Mouse (Mus musculus): ENCODE results near the gene Pnrc2. TPM values are rescaled to one million over a fixed set of nuclear protein-coding genes. Genes with fewer than 3 reads are reported as not detected.

Gene Pnrc2
- 102 and 106 TPM in 2 replicates for polyA plus RNA-seq (2015; fragmentation: Nextera tagmentation; extraction: Ambion mirVana)

DNA sequence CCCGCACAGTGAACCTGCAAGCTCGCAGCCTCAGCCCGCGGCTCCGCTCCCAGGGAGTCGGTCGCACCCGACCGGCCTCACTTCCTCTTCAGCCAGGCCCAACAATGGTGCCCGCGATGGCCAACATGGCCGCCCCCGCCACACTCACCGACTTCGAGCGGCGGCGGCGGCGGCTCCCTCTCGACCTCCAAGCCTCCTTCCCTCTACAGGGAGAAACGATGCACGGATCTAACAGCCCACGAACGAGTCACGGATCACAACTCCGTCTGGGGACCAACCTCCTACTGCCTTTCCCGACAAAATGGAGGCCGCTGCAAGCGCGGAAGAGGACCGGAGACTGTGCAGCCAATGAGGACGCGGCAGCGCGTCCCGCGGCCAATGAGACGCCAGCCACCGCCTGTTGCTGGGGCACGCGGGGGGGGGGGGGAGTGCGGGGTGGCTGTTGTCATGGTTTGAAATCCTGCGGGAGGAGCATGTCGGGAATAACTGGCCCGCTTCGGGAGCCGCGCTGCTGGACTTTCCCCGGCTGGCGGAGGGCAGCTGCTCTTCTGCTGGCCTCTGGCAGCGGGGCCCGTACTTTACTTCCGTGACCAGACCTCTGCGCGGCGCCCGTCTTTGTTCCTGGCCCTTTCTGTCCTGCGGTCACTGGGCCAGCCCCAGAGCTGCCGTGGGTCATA lies at the start of gene Pnrc2:
Gene Pnrc2 (minus strand): TSS at position 325 of the 677 bp plus-strand sequence.

DNA sequence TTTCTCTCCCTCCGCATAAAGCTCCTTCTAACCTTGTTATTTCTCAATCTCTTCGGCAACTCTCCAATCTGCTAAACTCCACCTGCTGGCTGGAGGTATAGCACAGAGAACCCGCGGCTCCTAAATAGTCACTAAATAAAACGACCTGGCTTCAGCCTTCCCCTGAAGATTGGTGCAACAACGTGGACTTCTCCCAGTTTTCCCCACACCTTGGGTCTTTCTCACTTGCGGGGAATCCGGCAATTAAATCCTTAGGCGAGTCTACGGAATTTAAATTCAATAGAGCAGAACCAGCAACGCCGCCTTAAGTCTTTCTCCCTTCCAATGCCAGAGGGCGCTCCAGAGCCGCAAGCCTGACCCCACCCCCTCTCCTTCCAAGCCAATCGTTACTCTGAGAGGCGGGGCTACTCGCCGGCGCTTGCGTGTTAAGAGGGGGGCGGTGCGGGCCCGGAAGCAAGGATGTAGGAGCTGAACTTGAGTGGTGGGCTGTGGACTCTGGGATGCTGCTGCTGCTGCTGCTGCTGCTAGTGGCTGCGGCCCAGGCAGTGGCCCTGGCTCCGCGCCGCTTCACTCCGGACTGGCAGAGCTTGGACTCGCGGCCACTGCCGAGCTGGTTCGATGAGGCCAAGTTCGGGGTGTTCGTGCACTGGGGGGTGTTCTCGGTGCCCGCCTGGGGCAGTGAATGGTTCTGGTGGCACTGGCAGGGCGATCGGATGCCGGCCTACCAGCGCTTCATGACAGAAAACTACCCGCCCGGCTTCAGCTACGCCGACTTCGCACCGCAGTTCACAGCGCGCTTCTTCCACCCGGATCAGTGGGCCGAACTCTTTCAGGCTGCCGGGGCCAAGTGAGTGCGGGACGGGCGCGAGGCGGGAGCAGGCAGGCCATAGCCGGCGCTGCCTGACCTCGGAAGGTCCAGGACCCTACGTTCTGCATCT lies 46.9 kb upstream of the Pnrc2 start, which contains the start of gene Fuca1:
Gene Fuca1 (plus strand): TSS at position 432 of the 938 bp plus-strand sequence.

DNA sequence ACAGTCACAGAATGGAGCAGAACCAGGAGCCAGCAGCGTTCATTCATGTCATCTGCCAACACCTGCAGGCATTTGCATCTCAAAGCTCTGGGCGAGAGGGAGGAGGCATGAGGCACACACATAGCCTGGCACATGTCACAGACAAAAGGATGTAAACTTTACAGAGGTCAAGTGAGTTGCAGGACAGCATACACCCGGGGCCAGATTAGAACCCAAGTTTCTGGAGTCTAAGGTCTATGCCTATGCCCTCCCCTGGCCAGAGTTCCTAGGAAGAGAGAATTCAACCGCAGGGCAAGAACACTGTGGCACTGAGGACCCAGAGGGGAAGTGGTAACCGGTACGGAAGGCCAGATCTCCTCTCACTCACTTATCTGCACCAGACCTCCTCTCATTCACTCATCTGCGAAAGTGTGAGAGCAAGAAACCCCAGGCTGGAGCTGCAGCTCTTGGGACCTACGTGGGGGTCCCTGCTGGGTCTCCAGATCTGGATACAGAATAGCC lies 21.5 kb upstream of the Pnrc2 start, which contains the start of gene Cnr2:
Gene Cnr2 (plus strand): TSS at position 324 of the 501 bp plus-strand sequence.

DNA sequence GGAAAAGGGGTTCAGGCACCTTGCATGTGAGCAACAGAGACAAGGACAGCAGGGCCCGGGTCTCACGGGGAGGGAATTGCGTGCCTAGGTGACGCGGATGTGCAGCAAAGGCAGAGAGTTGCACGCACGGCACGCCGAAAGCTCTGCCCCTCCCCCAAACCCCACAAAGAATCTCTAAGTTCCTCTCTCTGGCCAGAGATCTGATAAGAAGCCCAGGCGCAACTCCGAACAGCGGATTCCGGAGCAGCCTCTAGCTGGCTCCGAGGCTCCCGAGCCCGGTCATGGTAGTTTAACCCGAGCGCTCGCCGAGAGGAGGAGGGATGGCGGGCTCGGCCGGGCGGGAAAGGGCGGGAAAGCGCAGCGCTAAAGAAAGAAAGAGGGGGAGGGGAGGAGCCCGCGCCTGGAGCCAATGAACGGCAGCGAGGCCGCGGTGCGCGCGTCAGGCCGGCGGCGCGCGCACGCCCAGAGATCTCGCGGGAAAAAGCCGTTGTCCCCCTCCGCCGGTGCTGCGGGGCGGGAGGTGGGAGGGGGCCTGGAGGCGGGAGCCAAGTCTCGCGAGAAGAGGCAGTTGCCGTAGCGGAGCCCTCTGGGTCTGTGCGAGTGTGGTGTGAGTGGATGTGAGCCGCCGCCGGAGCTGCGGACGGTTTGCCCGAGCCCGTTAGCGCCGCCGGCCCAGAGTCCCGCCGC lies 18.0 kb downstream of the Pnrc2 start, which contains the start of gene Srsf10:
Gene Srsf10 (plus strand): TSS at position 212 of the 687 bp plus-strand sequence.

Other genes starting within 250 kb of the Pnrc2 start
- gene Ifnlr1, start 187.6 kb downstream of the Pnrc2 start, polyA plus RNA-seq (2015; fragmentation: Nextera tagmentation; extraction: Ambion mirVana): 1.0 and 1.4 TPM in 2 replicates
- gene Il22ra1, start 145.7 kb downstream of the Pnrc2 start, polyA plus RNA-seq (2015; fragmentation: Nextera tagmentation; extraction: Ambion mirVana): 0.07 TPM in 1 of 2 replicates, not detected in the other
- gene Myom3, start 114.1 kb downstream of the Pnrc2 start, polyA plus RNA-seq (2015; fragmentation: Nextera tagmentation; extraction: Ambion mirVana): 0.25 and 0.33 TPM in 2 replicates
- gene Srsf10, start 18.1 kb downstream of the Pnrc2 start, polyA plus RNA-seq (2015; fragmentation: Nextera tagmentation; extraction: Ambion mirVana): 169 and 170 TPM in 2 replicates
- 5.4 and 6.6 TPM in 2 replicates for gene Cnr2, start 21.5 kb upstream of the Pnrc2 start, polyA plus RNA-seq (2015; fragmentation: Nextera tagmentation; extraction: Ambion mirVana)
- 51.0 and 58.0 TPM in 2 replicates for gene Fuca1, start 46.9 kb upstream of the Pnrc2 start, polyA plus RNA-seq (2015; fragmentation: Nextera tagmentation; extraction: Ambion mirVana)
- 77.9 and 85.9 TPM in 2 replicates for gene Hmgcl, start 72.6 kb upstream of the Pnrc2 start, polyA plus RNA-seq (2015; fragmentation: Nextera tagmentation; extraction: Ambion mirVana)
- 15.1 and 15.9 TPM in 2 replicates for gene Gale, start 89.9 kb upstream of the Pnrc2 start, polyA plus RNA-seq (2015; fragmentation: Nextera tagmentation; extraction: Ambion mirVana)
- 68.9 and 77.7 TPM in 2 replicates for gene Lypla2, start 98.8 kb upstream of the Pnrc2 start, polyA plus RNA-seq (2015; fragmentation: Nextera tagmentation; extraction: Ambion mirVana)
- gene Pithd1, start 113.4 kb upstream of the Pnrc2 start, polyA plus RNA-seq (2015; fragmentation: Nextera tagmentation; extraction: Ambion mirVana): 76.7 and 90.0 TPM in 2 replicates
- gene Eloa, start 147.9 kb upstream of the Pnrc2 start, polyA plus RNA-seq (2015; fragmentation: Nextera tagmentation; extraction: Ambion mirVana): 22.0 and 23.2 TPM in 2 replicates
- gene Rpl11, start 179.6 kb upstream of the Pnrc2 start, polyA plus RNA-seq (2015; fragmentation: Nextera tagmentation; extraction: Ambion mirVana): 401 and 421 TPM in 2 replicates